Mouse (Mus musculus): ENCODE measurements at regions not wholly inside any gene's neighbourhood (a gene's known extent, or its start where the extent isn't known, plus 50 kb on each side); places are given as distances from the start of the nearest gene placed in this dataset.
A peak's percentile ranks its signal among the peaks of the same experiment; 100 is the strongest.

GRCm38 (mm10) chr9:83326437-83327086, 114.4 kb downstream of the Lca5 start:
- Histone ChIP-seq H3K9me3 (ENCODE audit: control insufficient read depth, low read length) (no peaks in the 10 kb centered on the region), H3K9ac (replicated peaks; ENCODE audit: low read depth, low read length) (no peak overlapping the region), H3K36me3 (ENCODE audit: control insufficient read depth, insufficient read depth, low read length) (no peaks in the 10 kb centered on the region), H3K4me2 (ENCODE audit: low read depth, low read length) (no peak overlapping the region), H3K27ac (ENCODE audit: low read depth, low read length) (peak overlapping the region; percentile 71; the same call in 1 of the 2 replicates), H3K4me3 (ENCODE audit: low read depth, low read length) (no peak overlapping the region), H3K27me3 (ENCODE audit: control insufficient read depth, insufficient read depth, low read length) (no peaks in the 10 kb centered on the region), H3K4me1 (ENCODE audit: control insufficient read depth, insufficient read depth, low read length) (peaks cover 8% of the 10 kb centered on the region; the same call in 1 of the 2 replicates)
- peak; percentile 89 for ATAC-seq (ENCODE audit: low read depth)
- 13% methylated on average over 7 of the region's 7 CpGs for WGBS

DNA sequence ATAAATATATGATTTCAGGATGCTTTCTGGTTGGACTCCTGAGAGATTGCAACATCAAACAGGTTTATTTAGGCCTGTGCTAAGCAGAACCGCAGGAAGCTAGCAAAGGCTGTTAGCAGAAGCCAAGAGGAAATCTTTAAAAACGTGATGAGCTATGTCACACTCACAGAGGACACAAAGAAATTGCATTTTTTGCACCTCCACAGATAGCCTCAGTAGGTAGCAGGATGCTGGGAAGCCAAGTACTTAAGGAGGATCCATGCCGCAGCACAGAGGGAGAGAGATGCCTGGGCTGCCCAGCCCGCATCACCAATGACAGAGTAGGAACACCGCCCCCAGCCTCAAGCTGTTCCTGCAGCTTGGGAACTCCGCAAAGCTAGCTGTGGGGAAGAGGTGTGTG, 115.0 kb downstream of the Lca5 start:
- peak overlapping the region; percentile 71 for H3K27ac ChIP-seq (ENCODE audit: low read depth, low read length)
- peaks cover 8% of the 10 kb centered on the region; the same call in 1 of the 2 replicates for H3K4me1 ChIP-seq (ENCODE audit: control insufficient read depth, insufficient read depth, low read length)
- no peak overlapping the region; the same call in 1 of the 2 replicates for H3K4me2 ChIP-seq (ENCODE audit: low read depth, low read length)
- no peak overlapping the region for H3K4me3 ChIP-seq (ENCODE audit: low read depth, low read length)
- H3K27me3 ChIP-seq (ENCODE audit: control insufficient read depth, insufficient read depth, low read length): no peaks in the 10 kb centered on the region
- H3K9ac ChIP-seq (replicated peaks; ENCODE audit: low read depth, low read length): 0 out of 2 replicates have a peak overlapping the region, but pooled peaks have one; percentile 2
- 8% methylated on average over 6 of the region's 6 CpGs for WGBS
- peak; percentile 90 for ATAC-seq (ENCODE audit: low read depth)
- H3K36me3 ChIP-seq (ENCODE audit: control insufficient read depth, insufficient read depth, low read length): no peaks in the 10 kb centered on the region
- no peaks in the 10 kb centered on the region for H3K9me3 ChIP-seq (ENCODE audit: control insufficient read depth, low read length)

- H3K4me2 ChIP-seq (ENCODE audit: low read depth, low read length): no peak overlapping the region
- H3K27ac ChIP-seq (ENCODE audit: low read depth, low read length): no peak overlapping the region
- H3K9me3 ChIP-seq (ENCODE audit: control insufficient read depth, low read length): no peaks in the 10 kb centered on the region
- H3K36me3 ChIP-seq (ENCODE audit: control insufficient read depth, insufficient read depth, low read length): no peaks in the 10 kb centered on the region
- no peak overlapping the region for H3K9ac ChIP-seq (replicated peaks; ENCODE audit: low read depth, low read length)
- no peaks in the 10 kb centered on the region for H3K27me3 ChIP-seq (ENCODE audit: control insufficient read depth, insufficient read depth, low read length)
- H3K4me3 ChIP-seq (ENCODE audit: low read depth, low read length): no peak overlapping the region
- H3K4me1 ChIP-seq (ENCODE audit: control insufficient read depth, insufficient read depth, low read length): peaks cover 8% of the 10 kb centered on the region; the same call in 1 of the 2 replicates
- ATAC-seq (ENCODE audit: low read depth): no peak
- WGBS: 85% methylated on average over 3 of the region's 3 CpGs
Observed at GRCm38 (mm10) chr9:83324336-83324735, 116.6 kb downstream of the Lca5 start.

DNA sequence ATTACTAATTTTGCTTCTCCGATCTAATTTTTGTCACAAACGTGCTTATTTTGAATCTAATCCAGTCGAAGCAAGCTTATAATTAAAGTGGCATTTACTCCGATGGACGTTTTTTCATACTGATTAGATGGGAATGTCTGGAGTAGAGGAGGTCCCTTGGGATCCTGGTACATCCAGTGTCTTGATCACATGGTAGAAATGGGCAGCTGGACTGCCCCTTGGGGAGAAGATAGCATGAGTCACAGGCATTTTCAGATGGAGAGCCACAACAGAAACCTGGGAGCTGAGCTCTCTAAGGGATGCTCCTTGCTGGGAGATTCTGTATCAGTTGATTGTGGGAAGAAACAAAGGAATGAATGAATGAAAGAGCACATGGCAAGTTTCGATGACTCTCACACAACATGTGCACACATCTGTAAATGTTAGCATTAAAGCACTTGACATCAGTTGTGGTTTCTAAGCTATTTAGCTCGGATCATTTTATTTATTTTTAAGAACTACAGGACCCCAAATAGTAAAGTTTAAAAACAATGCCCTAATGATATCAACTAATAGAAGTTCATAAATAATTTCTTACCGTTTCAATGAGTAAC, 117.8 kb downstream of the Lca5 start:
- H3K27ac ChIP-seq (ENCODE audit: low read depth, low read length): no peak overlapping the region
- ATAC-seq (ENCODE audit: low read depth): no peak
- no peak overlapping the region for H3K4me2 ChIP-seq (ENCODE audit: low read depth, low read length)
- no peak overlapping the region for H3K4me3 ChIP-seq (ENCODE audit: low read depth, low read length)
- H3K27me3 ChIP-seq (ENCODE audit: control insufficient read depth, insufficient read depth, low read length): no peaks in the 10 kb centered on the region
- H3K9me3 ChIP-seq (ENCODE audit: control insufficient read depth, low read length): no peaks in the 10 kb centered on the region
- H3K36me3 ChIP-seq (ENCODE audit: control insufficient read depth, insufficient read depth, low read length): no peaks in the 10 kb centered on the region
- WGBS: 78% methylated on average over 8 of the region's 8 CpGs
- H3K9ac ChIP-seq (replicated peaks; ENCODE audit: low read depth, low read length): no peak overlapping the region
- peaks cover 8% of the 10 kb centered on the region; the same call in 1 of the 2 replicates for H3K4me1 ChIP-seq (ENCODE audit: control insufficient read depth, insufficient read depth, low read length)

DNA sequence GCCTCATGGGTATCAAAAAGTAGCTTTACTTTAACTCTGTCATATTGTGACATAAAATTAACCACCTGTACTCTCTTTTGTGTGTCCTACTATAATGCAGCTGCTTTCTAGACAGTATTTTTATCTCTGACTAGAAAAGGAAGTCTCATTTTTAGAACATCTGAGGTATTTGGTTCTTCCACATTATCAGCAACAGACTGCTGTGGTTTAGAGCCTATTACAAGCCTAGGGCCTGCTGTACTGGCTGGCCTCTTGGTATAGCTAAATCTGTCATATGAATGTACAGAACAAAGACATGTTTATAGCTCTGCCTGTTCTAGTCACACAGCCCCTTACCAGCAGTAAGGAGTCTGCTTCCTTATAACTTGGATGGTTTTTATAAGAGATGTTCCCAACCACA, 119.1 kb downstream of the Lca5 start:
- no peak overlapping the region for H3K4me2 ChIP-seq (ENCODE audit: low read depth, low read length)
- H3K27ac ChIP-seq (ENCODE audit: low read depth, low read length): no peak overlapping the region
- no peaks in the 10 kb centered on the region for H3K36me3 ChIP-seq (ENCODE audit: control insufficient read depth, insufficient read depth, low read length)
- no peaks in the 10 kb centered on the region for H3K27me3 ChIP-seq (ENCODE audit: control insufficient read depth, insufficient read depth, low read length)
- H3K9me3 ChIP-seq (ENCODE audit: control insufficient read depth, low read length): no peaks in the 10 kb centered on the region
- no peak overlapping the region for H3K4me3 ChIP-seq (ENCODE audit: low read depth, low read length)
- H3K4me1 ChIP-seq (ENCODE audit: control insufficient read depth, insufficient read depth, low read length): peaks cover 9% of the 10 kb centered on the region; the same call in 1 of the 2 replicates
- ATAC-seq (ENCODE audit: low read depth): no peak
- H3K9ac ChIP-seq (replicated peaks; ENCODE audit: low read depth, low read length): no peak overlapping the region

GRCm38 (mm10) chr9:83320834-83321233, 120.1 kb downstream of the Lca5 start:
- 42% methylated on average over 4 of the region's 4 CpGs for WGBS
- no peak overlapping the region for H3K4me2 ChIP-seq (ENCODE audit: low read depth, low read length)
- peaks cover 7% of the 10 kb centered on the region; the same call in 1 of the 2 replicates for H3K4me1 ChIP-seq (ENCODE audit: control insufficient read depth, insufficient read depth, low read length)
- no peaks in the 10 kb centered on the region for H3K36me3 ChIP-seq (ENCODE audit: control insufficient read depth, insufficient read depth, low read length)
- H3K27me3 ChIP-seq (ENCODE audit: control insufficient read depth, insufficient read depth, low read length): no peaks in the 10 kb centered on the region
- H3K9me3 ChIP-seq (ENCODE audit: control insufficient read depth, low read length): no peaks in the 10 kb centered on the region
- H3K9ac ChIP-seq (replicated peaks; ENCODE audit: low read depth, low read length): no peak overlapping the region
- H3K27ac ChIP-seq (ENCODE audit: low read depth, low read length): no peak overlapping the region
- ATAC-seq (ENCODE audit: low read depth): no peak
- H3K4me3 ChIP-seq (ENCODE audit: low read depth, low read length): no peak overlapping the region

DNA sequence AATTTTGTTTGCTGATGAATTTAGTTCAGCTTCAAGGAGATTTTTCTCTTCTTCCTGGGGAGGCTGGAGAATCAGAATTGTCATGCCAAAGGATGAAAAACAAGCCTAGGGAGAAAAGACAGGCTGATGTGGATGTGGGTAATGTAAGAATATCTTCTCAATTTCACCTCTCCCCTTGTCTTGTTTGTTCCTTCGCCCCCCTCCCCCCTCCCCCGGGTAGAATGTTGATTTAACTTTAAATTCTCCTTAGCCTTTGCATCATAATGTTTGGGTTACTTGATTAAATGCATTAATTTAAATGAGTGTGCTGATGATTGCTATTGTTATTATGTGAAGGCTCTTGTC, 124.1 kb downstream of the Lca5 start:
- Histone ChIP-seq H3K27me3 (ENCODE audit: control insufficient read depth, insufficient read depth, low read length) (no peaks in the 10 kb centered on the region), H3K9ac (replicated peaks; ENCODE audit: low read depth, low read length) (no peak overlapping the region), H3K36me3 (ENCODE audit: control insufficient read depth, insufficient read depth, low read length) (no peaks in the 10 kb centered on the region), H3K4me2 (ENCODE audit: low read depth, low read length) (no peak overlapping the region), H3K27ac (ENCODE audit: low read depth, low read length) (no peak overlapping the region), H3K9me3 (ENCODE audit: control insufficient read depth, low read length) (no peaks in the 10 kb centered on the region), H3K4me3 (ENCODE audit: low read depth, low read length) (no peak overlapping the region), H3K4me1 (ENCODE audit: control insufficient read depth, insufficient read depth, low read length) (peaks cover 6% of the 10 kb centered on the region; the same call in 1 of the 2 replicates)
- no peak for ATAC-seq (ENCODE audit: low read depth)
- WGBS: 60% methylated on average over 2 of the region's 2 CpGs

DNA sequence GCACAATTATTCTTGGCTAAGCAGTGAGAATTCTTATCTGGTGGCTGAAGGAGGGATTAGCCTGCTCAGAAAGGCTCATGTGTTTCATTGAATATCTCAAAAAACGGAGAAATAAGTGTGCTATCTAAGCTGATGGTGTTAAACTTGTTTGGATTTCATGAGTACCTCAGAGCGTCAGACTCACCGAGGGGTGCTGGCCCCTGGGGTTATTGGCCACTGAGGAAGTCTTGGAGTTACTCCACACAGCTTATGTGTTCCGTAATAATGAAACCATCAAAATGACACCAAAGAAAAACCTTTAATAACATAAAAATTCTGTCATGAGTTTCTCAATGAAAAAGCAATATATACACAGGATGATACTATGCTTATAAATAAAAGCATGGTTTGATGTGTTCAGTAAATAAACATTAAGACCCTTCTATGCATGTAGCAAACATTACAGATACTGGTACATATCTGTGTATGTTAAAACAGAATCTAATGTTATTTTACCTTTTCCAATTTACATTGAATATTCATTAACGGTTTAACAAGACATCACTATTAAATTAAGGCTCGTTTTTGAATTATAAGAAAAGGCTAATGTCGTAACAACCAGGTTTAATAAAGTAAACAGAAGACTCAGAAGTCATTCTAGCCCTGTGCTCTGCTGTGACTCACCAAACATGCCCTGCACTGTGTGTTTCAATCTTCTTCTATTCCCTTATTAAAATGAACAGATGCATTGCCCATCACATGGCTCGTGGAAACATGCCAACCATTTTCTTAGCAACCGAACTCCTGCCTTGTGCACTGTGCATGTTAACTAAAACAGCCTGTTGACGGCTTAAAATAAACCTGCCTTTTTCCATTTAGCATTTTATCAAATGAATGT, 124.7 kb downstream of the Lca5 start:
- peaks cover 6% of the 10 kb centered on the region; the same call in 1 of the 2 replicates for H3K4me1 ChIP-seq (ENCODE audit: control insufficient read depth, insufficient read depth, low read length)
- H3K27me3 ChIP-seq (ENCODE audit: control insufficient read depth, insufficient read depth, low read length): no peaks in the 10 kb centered on the region
- no peak overlapping the region for H3K27ac ChIP-seq (ENCODE audit: low read depth, low read length)
- peak; percentile 83 for ATAC-seq (ENCODE audit: low read depth)
- H3K4me3 ChIP-seq (ENCODE audit: low read depth, low read length): no peak overlapping the region
- 56% methylated on average over 10 of the region's 10 CpGs for WGBS
- no peaks in the 10 kb centered on the region for H3K36me3 ChIP-seq (ENCODE audit: control insufficient read depth, insufficient read depth, low read length)
- no peak overlapping the region for H3K9ac ChIP-seq (replicated peaks; ENCODE audit: low read depth, low read length)
- no peak overlapping the region for H3K4me2 ChIP-seq (ENCODE audit: low read depth, low read length)
- H3K9me3 ChIP-seq (ENCODE audit: control insufficient read depth, low read length): no peaks in the 10 kb centered on the region

DNA sequence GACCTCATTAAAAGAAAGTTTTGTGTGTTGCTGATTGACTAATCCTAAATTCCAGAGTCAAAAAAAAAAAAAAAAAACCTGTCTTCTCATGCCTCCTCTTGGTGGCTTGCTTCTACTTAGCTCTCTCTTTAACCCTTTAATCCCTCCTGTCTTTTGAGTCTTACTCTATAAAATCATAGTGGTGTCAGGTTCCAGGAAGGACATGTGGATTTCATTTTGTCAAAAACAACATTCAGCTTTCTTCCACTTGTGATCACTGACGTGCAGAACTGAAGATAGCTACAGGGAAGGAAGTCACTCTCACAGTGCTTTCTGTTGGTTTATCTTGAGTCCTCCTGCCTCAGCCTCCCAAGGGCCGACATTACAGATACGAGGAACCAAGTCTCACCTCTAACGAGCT, 132.2 kb downstream of the Lca5 start:
- ATAC-seq (ENCODE audit: low read depth): no peak

More for the DNA sequence above, 132.2 kb downstream of the Lca5 start:
- no peaks in the 10 kb centered on the region for H3K9me3 ChIP-seq (ENCODE audit: control insufficient read depth, low read length)
- no peak overlapping the region for H3K4me2 ChIP-seq (ENCODE audit: low read depth, low read length)
- H3K27me3 ChIP-seq (ENCODE audit: control insufficient read depth, insufficient read depth, low read length): no peaks in the 10 kb centered on the region
- no peak overlapping the region for H3K4me3 ChIP-seq (ENCODE audit: low read depth, low read length)
- no peak overlapping the region for H3K9ac ChIP-seq (replicated peaks; ENCODE audit: low read depth, low read length)
- no peaks in the 10 kb centered on the region for H3K4me1 ChIP-seq (ENCODE audit: control insufficient read depth, insufficient read depth, low read length)
- H3K27ac ChIP-seq (ENCODE audit: low read depth, low read length): no peak overlapping the region
- 85% methylated on average over 4 of the region's 4 CpGs for WGBS
- H3K36me3 ChIP-seq (ENCODE audit: control insufficient read depth, insufficient read depth, low read length): no peaks in the 10 kb centered on the region
